Mouse (Mus musculus) lung, postnatal 0 days (tissue): ENCODE data around the gene Fam71d.

Experiments used
- CTCF ChIP-seq: IDR thresholded peaks from 2 replicates; pipeline ENCODE4 v1.5.1; 2016; ENCODE audit warnings: antibody characterized with exemption, mild to moderate bottlenecking
- EP300 ChIP-seq: IDR thresholded peaks from 2 replicates; pipeline ENCODE4 v1.6.1; 2016; ENCODE audit warnings: antibody characterized with exemption, mild to moderate bottlenecking, control low read depth

DNA sequence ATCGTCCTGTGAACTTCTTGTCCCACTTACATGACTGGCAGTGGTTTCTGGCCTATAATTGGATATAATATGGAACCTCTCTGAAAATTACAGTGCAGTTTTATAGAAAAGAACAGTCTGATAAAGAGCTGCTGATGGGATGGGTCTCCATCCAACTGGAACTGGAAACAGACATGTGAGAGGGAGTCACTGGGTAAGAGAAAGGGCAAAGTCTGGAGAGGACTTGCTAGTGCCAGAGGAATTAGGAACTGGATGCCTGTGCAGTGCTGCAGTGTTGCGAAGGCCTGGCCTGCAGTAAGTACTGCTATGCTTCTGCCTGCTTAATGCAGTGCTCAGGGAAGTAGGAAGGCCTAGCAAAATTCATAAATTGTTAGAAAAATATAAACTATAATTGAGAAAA lies 1.9 kb downstream of the Fam71d start:
- TF ChIP-seq CTCF: no peak
- no peak for TF ChIP-seq EP300
